Mouse (Mus musculus): ENCODE results near the gene Slco4a1.

Slco4a1 gene

GRCm38 (mm10) chr2:180444957-180445785, 10.9 kb upstream of the Slco4a1 start:
- DNase-seq (ENCODE audit: low spot score in 2 of 2): no peak

DNA sequence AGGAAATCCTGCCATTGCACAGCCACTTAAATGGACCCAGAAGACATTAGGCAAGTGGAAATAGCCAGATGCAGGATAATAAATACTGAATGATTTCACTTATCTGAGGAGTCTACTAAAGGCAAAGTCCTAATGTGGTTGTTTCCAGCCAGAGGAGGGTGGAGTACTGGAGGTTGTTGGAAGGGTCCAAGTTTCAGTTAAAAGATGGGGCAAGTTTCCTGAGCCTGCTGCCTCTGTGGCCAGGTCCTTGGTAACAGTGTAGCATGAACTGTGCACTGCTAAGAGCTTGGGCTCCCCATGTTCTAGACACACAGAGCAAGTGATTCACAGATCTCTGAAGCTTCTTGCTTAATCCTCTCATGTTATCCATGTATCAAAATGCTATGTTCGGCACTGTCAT, 10.1 kb upstream of the Slco4a1 start:
- DNase-seq (ENCODE audit: low spot score in 2 of 2): no peak

DNA sequence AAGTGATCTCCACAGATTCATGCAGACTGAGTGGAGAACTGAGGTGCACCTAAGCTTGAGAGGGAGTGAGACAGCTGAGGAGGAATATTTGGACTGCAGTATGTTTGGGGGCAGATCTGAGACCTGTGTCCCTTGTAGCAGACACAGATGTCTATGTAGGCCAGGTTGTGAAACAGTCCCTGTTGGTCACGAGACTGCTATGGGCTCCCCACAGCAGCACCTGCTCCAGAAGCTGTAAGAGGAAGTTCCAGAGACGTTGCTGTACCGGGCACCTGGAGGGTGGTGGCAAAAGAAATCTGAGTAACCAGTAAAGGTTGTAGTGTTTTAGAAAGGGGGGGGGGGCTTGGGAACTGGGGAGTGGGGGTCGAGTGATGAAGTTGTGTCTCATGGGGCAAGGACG, 7.0 kb upstream of the Slco4a1 start:
- DNase-seq (ENCODE audit: low spot score in 2 of 2): no peak

DNA sequence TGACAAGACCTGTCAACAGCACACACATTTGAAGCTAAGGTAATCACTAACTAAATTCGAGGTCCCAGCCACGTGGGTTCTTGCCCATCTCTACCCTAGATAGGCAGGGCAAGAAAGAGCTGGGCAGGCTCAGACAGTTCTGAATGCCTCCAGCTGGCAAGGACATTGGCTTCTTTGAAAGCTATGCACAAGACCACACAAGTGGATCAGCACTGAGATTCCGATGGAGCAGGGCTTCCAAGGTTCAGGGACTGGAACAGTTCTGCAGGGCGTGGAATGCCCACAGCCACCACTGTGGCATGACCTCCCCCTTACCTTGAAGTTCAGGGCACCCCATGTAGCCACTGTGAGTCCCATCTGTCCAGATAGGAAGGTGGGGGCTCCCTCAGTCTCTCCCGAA, 5.5 kb upstream of the Slco4a1 start:
- no peak for DNase-seq (ENCODE audit: low spot score in 2 of 2)

DNA sequence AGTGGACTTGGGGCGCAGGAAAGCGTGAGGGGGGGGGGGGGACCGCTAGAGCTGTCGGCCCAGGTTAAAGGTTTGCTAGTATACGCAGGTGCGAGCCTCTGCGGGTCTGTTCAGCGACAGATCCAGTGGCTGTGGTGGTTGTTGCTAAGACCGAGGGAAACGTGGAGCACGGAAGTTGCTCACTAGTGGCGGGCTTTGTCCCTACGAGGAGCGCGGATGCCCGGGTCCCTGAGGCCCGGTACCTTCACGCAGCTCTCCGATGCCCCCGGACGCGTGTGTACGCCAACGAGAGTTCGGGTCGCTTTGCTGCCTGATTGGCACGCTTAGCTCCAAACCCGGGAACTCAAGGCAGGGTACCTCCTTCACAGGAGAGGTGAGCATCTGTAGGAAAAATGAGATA, 660 bp downstream of the Slco4a1 start:
- DNase-seq (ENCODE audit: low spot score in 2 of 2): peak in 1 of 2 experiments; percentile 37

DNA sequence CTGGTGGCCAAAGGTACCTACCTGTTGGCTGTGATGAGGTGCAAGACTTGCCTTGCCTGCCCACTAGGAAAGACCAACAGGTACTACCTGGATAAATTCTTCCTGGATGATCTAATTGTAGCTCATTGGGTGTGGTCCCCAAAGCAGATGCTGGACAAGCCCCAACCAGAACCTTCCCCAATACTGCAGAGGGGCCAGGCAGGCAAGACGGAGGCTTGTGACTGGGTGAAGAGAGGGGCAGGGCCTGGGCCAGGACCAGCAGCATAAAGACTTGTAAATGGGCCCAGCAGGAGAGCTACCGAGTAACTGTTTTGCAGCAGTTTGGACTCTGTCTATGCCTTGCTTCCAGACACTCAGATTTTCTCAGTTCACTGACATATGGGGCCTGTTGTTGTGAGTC, 1.6 kb downstream of the Slco4a1 start:
- no peak for DNase-seq (ENCODE audit: low spot score in 2 of 2)

DNA sequence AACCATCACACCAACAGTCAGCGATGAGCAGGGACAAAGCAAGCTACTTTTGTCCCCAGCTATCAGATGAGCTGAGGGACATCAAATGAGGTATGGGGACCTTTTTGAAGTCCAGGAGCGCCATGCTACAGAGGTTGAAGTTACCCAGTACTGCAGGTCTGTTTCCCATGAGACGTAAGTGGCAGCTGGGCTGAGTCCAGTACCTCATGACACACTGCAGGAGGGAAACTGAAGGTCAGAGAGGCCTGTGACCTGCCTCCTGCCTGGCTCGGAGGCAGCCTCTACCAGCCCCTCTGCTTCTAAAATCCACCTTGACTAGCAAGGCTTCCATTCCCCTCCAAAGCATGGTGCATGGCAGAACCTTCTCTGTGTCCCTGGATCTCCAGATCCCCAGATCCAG, 3.4 kb downstream of the Slco4a1 start:
- DNase-seq (ENCODE audit: low spot score in 2 of 2): no peak

DNA sequence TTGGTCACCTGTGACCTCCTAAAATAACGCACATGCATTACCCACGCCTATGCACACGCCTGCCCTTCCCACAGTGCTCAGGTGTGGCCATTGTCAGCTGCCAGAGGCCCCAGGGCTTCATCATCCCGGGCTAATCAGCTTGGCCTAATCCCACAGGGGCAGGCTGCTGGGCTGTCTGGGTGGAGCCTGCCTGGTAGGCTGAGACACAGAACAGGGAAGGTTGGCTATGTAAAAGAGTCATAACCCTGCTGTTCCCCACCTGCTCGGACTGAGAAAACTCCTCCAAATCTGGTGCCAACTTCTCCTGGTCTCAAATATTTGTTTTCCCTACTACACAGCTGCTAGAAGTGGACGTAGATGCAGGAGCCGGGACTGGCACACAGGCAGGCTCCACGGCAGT, 4.8 kb downstream of the Slco4a1 start:
- DNase-seq (ENCODE audit: low spot score in 2 of 2): no peak

DNA sequence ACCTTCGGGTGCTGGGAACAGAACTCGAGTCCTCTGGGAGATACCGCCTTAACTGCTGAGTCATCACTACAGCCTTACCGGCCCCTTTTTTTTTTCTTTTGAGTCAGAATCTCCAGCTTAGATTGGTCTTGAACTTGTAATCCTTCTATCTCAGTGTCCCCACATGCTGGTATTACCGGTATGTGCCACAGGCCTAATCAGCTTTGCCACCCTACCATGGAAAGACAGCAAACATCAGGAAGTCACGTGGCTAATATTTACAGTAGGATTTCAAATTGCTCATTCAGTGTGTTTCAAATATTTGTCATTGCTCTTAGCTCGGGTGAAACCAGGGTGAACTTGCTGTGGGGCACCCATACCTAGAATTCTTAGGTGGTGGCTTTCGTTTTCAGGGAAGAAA, 6.5 kb downstream of the Slco4a1 start:
- DNase-seq (ENCODE audit: low spot score in 2 of 2): no peak

DNA sequence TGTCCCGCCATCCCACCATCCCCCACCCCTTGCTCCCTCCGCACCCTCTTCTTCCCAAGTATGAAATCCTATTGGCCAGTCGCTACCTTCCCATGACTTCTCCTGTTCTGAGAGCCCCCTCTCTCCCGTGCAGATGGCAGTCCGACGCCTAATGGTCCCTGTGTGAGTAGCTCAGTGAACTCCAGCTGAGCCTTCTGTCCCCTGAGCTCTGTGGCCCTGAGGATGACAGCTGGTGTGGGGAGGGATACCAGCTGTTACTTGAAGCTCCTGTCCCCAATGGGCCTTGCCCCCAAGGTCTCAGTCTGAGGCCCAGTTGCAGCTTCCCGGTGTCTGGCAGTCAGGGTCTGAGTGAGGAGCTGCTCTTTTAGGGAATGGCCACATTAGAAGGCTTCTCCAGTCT, 10.5 kb downstream of the Slco4a1 start:
- DNase-seq (ENCODE audit: low spot score in 2 of 2): no peak

DNA sequence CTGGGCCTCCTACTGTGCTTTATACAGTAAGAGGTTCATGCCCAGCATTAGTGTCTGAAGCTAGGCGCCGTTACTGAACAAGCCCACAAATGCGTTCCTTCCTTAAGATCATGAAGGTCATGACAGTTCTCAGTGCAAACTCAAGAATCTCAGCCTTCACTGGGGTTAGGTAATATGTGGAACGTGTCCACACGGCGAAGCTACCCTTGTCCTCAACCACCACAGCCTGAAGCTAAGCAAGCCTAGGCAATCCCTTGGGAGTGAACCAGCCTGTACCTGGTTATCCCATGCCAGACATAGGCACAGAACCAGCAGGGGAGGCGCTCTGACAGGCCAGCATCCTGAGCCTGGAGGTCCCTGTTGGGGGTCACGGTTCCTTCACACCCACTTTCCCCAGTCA, 12.8 kb downstream of the Slco4a1 start:
- DNase-seq (ENCODE audit: low spot score in 2 of 2): no peak

DNA sequence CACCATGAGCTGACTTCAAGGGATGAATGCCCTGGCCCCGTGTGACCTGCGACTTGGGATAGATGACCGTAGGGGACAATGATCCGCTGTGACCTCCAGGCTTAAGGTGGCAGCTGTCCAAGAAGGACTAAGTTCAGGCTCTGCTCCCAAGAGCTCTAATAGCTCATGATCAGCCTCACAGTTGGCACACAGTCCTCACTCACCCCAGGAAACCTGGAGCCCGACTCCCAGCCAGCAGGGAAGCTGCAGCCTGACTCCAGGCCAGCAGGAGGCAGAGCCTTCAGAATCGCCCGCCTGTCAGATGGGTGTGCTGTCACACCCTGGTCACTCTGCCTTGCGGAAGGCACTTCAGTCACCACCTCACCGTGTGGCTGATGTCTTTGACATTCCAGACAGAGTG, 13.7 kb downstream of the Slco4a1 start:
- DNase-seq (ENCODE audit: low spot score in 2 of 2): no peak

DNA sequence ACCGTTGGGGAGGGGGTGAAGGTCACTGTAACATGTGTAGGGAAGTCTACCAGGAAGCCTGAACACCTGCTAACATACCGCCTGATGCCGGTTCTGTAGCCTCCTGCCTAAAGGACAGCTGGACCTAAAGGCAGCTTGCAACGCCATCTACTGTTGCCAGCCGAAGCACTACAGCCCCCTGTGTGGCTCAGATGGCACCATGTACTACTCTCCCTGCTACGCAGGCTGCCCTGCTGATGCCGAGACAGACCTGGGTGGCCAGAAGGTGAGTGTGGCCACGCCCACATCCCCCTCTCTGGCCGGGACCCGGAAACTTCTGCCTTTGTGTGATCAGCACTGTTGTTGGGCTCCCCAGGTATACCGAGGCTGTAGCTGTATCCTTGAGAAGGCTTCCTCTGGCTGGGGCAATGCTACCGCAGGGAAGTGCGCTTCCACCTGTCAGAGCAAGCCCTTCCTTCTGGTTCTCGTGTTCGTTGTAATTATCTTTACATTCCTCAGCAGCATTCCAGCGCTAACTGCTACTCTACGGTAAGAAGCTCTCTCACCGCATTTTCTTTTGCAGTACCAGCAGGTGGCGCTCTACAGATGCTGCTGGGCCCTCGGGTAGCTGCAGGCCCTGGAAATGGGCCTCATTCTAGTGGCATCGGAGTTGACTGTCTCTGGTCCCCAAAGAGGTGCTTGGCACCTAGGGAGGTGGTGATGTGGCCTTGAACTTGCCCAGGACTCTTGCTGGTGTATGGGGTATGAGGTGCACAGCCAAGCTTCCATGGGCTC, 16.4 kb downstream of the Slco4a1 start:
- peak; percentile 46 to 60 for DNase-seq (ENCODE audit: low spot score in 2 of 2)

DNA sequence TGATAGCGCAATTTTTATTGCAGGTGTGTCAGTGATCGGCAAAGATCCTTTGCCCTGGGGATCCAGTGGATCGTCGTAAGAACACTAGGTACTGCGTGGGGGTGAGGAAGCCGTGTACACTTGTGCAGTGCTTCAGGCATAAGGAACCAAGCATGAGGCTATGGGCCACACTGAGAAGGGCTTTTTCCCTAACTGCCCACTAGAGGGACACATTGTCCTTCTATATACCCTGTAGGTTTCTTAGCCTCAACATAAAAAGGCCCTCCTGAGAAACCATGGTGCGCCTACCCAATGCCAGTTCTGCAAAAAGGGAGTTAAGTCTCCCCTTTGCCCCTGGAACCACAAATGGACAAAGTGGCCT, 17.0 kb downstream of the Slco4a1 start:
- peak; percentile 80 to 85 for DNase-seq (ENCODE audit: low spot score in 2 of 2)

- DNase-seq (ENCODE audit: low spot score in 2 of 2): no peak
Measured at GRCm38 (mm10) chr2:180474864-180475263, 18.8 kb downstream of the Slco4a1 start.

DNA sequence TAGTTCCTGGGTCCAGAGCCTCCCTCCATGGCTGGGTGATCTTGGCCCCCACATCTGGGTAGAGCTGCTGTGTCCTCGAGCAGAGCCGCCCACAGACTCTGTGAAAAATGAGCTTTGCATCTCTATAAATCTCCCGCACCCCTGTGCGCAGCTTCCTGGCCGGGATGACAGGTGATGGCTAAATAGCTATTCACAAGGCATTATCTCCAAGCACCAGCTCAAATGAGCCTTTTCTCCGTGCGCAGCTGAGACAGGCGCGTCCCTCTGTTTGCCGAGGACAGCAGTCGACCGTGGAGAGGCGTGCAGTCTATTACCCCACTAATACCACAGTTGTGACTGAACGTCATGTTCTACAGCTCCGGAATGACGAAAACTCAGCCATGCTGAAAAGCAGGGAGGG, 26.2 kb downstream of the Slco4a1 start:
- no peak for DNase-seq (ENCODE audit: low spot score in 2 of 2)

- DNase-seq (ENCODE audit: low spot score in 2 of 2): no peak
Measured at GRCm38 (mm10) chr2:180484882-180485281, 28.8 kb downstream of the Slco4a1 start.

DNA sequence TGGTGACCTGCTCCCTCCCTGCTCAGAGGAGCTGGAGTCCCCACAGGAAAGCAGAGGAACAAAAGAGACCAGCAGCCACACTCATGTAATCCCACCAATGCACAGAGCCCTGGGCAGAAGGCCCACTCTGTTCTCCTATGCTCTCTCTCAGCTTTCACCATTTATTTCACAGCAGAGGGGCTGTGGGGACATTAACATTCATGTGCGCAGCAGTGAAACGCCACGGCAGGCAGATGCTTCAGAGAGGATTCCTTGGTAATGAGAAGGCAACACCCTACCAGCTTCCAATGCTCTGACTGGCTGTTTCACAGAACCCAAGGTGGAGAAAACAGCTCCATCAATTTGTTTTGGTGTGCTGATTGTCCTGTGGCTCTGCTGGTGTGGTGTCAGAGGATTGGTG, 29.3 kb downstream of the Slco4a1 start:
- peak; percentile 61 for DNase-seq (ENCODE audit: low spot score in 2 of 2)

DNA sequence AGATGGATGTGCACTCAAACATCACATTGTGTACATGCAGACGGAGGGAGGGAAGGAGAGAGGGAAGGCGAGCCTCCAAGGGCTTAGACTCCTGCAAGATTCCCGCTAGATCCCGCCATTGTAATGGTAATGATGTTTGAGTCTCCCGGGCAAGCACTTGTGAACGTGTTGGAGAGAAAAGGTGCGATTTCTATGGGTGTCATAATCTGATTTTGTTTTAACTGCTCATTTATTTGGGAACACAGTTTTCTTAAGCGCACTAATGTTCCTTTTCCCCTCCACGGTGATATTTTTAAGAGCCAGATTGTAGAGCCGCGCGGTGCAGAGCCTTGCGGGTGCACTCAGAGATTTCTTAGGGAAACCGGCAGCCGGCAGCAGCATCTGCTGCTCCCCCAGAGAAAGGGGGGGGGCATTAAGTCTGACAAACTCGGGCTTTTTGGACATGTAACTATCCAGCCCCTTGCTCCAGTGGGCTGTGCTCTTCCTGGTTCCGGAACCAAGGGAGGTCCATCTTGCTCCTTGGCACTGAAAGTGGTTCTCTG, 32.2 kb downstream of the Slco4a1 start:
- peak; percentile 57 to 64 for DNase-seq (ENCODE audit: low spot score in 2 of 2)

- DNase-seq (ENCODE audit: low spot score in 2 of 2): peak; percentile 69 to 82
Measured at GRCm38 (mm10) chr2:180495906-180496305, 39.9 kb downstream of the Slco4a1 start.

GRCm38 (mm10) chr2:180499741-180500140, 43.7 kb downstream of the Slco4a1 start, which contains the start of gene Ntsr1:
TSS of gene Ntsr1 (plus strand) at chr2:180499976.
- DNase-seq (ENCODE audit: low spot score in 2 of 2): peak; percentile 75 to 78

GRCm38 (mm10) chr2:180500726-180501125, 44.7 kb downstream of the Slco4a1 start:
- peak in 1 of 2 experiments; percentile 48 for DNase-seq (ENCODE audit: low spot score in 2 of 2)

Data from right cerebral cortex, postnatal 10 days (tissue).